Mouse (Mus musculus) T-cell, adult 2 months (primary cell): Measurements from ENCODE around the gene Ifng.
A peak's percentile ranks its signal among the peaks of the same experiment; 100 is the strongest.
"Not testable (repeated sequence)": the region's sequence is repeated elsewhere in the genome, so short reads cannot be mapped to it uniquely, and the experiment has no call there.

Source experiments
- DNase-seq: peaks from one replicate; pipeline ENCODE4 v3.0.0; 2022; ENCODE audit warnings: low spot score

Gene Ifng

GRCm38 (mm10) chr10:118440742-118441240 lies at the start of gene Ifng:
Ifng (plus strand) TSS chr10:118441046.
- peak; percentile 10 for DNase-seq

- no peak for DNase-seq
Measured at GRCm38 (mm10) chr10:118399917-118400316, 40.9 kb upstream of the Ifng start.

- peak; percentile 30 for DNase-seq
Measured at GRCm38 (mm10) chr10:118406463-118407221, 34.2 kb upstream of the Ifng start.

GRCm38 (mm10) chr10:118411377-118411776 lies 29.5 kb upstream of the Ifng start:
- DNase-seq = no peak

GRCm38 (mm10) chr10:118412774-118413173 lies 28.1 kb upstream of the Ifng start:
- peak; percentile 13 for DNase-seq

GRCm38 (mm10) chr10:118419000-118419425 lies 21.8 kb upstream of the Ifng start:
- DNase-seq = peak; percentile 81

- DNase-seq = no peak
Measured at GRCm38 (mm10) chr10:118420896-118421295, 19.9 kb upstream of the Ifng start.

- DNase-seq = no peak
Measured at GRCm38 (mm10) chr10:118435501-118435900, 5.3 kb upstream of the Ifng start.

GRCm38 (mm10) chr10:118441898-118442297 lies 1.1 kb downstream of the Ifng start:
- DNase-seq = peak; percentile 33

GRCm38 (mm10) chr10:118442999-118443398 lies 2.2 kb downstream of the Ifng start:
- DNase-seq = no peak

- no peak for DNase-seq
Measured at GRCm38 (mm10) chr10:118445021-118445420, 4.2 kb downstream of the Ifng start.

- no peak for DNase-seq
Measured at GRCm38 (mm10) chr10:118445502-118445901, 4.7 kb downstream of the Ifng start.

GRCm38 (mm10) chr10:118445978-118446377 lies 5.1 kb downstream of the Ifng start:
- no peak for DNase-seq

- DNase-seq = no peak
Measured at GRCm38 (mm10) chr10:118451747-118452146, 10.9 kb downstream of the Ifng start.

GRCm38 (mm10) chr10:118458729-118459128 lies 17.9 kb downstream of the Ifng start:
- DNase-seq = peak; percentile 38

GRCm38 (mm10) chr10:118461126-118461767 lies 20.4 kb downstream of the Ifng start:
- DNase-seq = peak; percentile 27

- no peak for DNase-seq
Measured at GRCm38 (mm10) chr10:118466481-118466880, 25.6 kb downstream of the Ifng start.

- DNase-seq = peak; percentile 59
Measured at GRCm38 (mm10) chr10:118469047-118469446, 28.2 kb downstream of the Ifng start.

GRCm38 (mm10) chr10:118470296-118470957 lies 29.6 kb downstream of the Ifng start:
- DNase-seq = peak; percentile 9

- DNase-seq = not testable (repeated sequence)
Measured at GRCm38 (mm10) chr10:118472846-118473245, 32.0 kb downstream of the Ifng start.

- no peak for DNase-seq
Measured at GRCm38 (mm10) chr10:118476696-118477095, 35.9 kb downstream of the Ifng start.

GRCm38 (mm10) chr10:118477297-118477696 lies 36.5 kb downstream of the Ifng start:
- DNase-seq = peak; percentile 9

GRCm38 (mm10) chr10:118479244-118479643 lies 38.4 kb downstream of the Ifng start:
- no peak for DNase-seq
